In the genomic region with DNA sequence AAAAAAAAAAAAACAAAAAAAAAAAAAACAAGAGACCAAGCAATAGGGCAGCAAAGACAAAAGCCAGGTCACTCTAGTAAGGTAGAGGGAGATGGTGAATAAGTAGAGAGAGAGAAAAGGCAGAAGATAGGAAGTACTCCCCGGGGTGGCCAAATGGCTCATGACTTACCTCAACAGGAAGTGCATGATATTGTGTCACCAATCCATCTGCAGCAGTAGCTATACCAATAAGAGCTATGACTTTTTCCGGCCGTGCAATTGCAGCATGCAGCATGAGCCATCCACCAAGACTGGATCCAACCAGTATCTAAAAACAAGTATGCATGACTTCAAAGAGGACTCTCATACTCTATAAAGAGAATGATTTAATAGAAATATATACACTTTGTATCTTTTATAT, we compare ENCODE assay signal across 28 mouse cellular contexts. TPM values are rescaled to one million over a fixed set of nuclear protein-coding genes. Genes with fewer than 3 reads are reported as not detected.
DNase-seq lines count a peak whose midpoint lies in the region; ATAC-seq lines count a peak whose summit lies in the region.
"Had no signal": no experiment of that assay in that cellular context is flagged by ENCODE, and none has a peak within 500 bp of the region (broad histone marks: within the 10 kb centered on the region; RNA-seq: fewer than 3 reads in every experiment).

No protein-coding gene starts in this region.

- no peaks in the 10 kb centered on the region for H3K27me3 ChIP-seq in heart, embryonic 10.5 days (ENCODE audit: insufficient read depth, poor library complexity, severe bottlenecking)
- no peaks in the 10 kb centered on the region for H3K27me3 ChIP-seq in hindbrain, embryonic 12.5 days
- no peaks in the 10 kb centered on the region for H3K27me3 ChIP-seq in midbrain, embryonic 14.5 days (ENCODE audit: control insufficient read depth, insufficient read depth, low read length)
- H3K27me3 ChIP-seq: heart, embryonic 12.5 days; heart, embryonic 15.5 days had no signal

- H3K27ac ChIP-seq in heart, embryonic 10.5 days = no peak overlapping the region
- H3K27ac ChIP-seq in hindbrain, embryonic 12.5 days = no peak overlapping the region
- H3K27ac ChIP-seq in midbrain, embryonic 14.5 days (replicated peaks; ENCODE audit: low read depth, low read length) = no peak overlapping the region
- H3K27ac ChIP-seq: heart, embryonic 15.5 days; hindbrain, embryonic 10.5 days; hindbrain, embryonic 14.5 days; hindbrain, postnatal 0 days had no signal

- DNase-seq in heart, adult 11 months = peak; percentile 77
- DNase-seq in heart, embryonic 10.5 days (ENCODE audit: low spot score) = no peak
- DNase-seq in midbrain, embryonic 14.5 days = no peak
- DNase-seq: adrenal gland, adult 2 months; adrenal gland, postnatal 14 days; B cell, adult 2 months; cerebellum, adult 11-12 months; cerebellum, adult 8-10 months; cerebellum, postnatal 10 days; cerebellum, postnatal 36 days; gastrocnemius, postnatal 25 days; heart, postnatal 10 days; heart, postnatal 36 days had no signal

- peaks cover 11% of the 10 kb centered on the region for H3K4me1 ChIP-seq in heart, embryonic 10.5 days
- peaks cover 8% of the 10 kb centered on the region for H3K4me1 ChIP-seq in hindbrain, embryonic 12.5 days
- peaks cover 6% of the 10 kb centered on the region; the same call in 1 of the 2 replicates for H3K4me1 ChIP-seq in midbrain, embryonic 14.5 days (ENCODE audit: control insufficient read depth, insufficient read depth, low read length)
- H3K4me1 ChIP-seq: heart, embryonic 12.5 days had no signal

- peaks cover 51% of the 10 kb centered on the region for H3K36me3 ChIP-seq in heart, embryonic 10.5 days
- H3K36me3 ChIP-seq in hindbrain, embryonic 12.5 days = peaks cover 51% of the 10 kb centered on the region
- H3K36me3 ChIP-seq in midbrain, embryonic 14.5 days (ENCODE audit: control insufficient read depth, insufficient read depth, low read length) = peaks cover 46% of the 10 kb centered on the region

- H3K4me3 ChIP-seq in heart, embryonic 10.5 days = no peak overlapping the region
- no peak overlapping the region for H3K4me3 ChIP-seq in hindbrain, embryonic 12.5 days
- H3K4me3 ChIP-seq in midbrain, embryonic 14.5 days (replicated peaks; ENCODE audit: low read depth, low read length) = no peak overlapping the region
- H3K4me3 ChIP-seq: heart, embryonic 12.5 days; heart, embryonic 15.5 days; hindbrain, embryonic 10.5 days had no signal

- WGBS in heart, embryonic 10.5 days = 90% methylated on average over 3 of the region's 3 CpGs
- WGBS in hindbrain, embryonic 12.5 days = 90% methylated on average over 3 of the region's 3 CpGs
- 96% methylated on average over 3 of the region's 3 CpGs for WGBS in midbrain, embryonic 14.5 days

- no peak overlapping the region for H3K4me2 ChIP-seq in hindbrain, embryonic 12.5 days (replicated peaks)
- H3K4me2 ChIP-seq in midbrain, embryonic 14.5 days (ENCODE audit: low read length) = no peak overlapping the region
- H3K4me2 ChIP-seq: heart, embryonic 12.5 days; heart, embryonic 15.5 days; hindbrain, embryonic 14.5 days had no signal

- no peaks in the 10 kb centered on the region for H3K9me3 ChIP-seq in heart, embryonic 10.5 days
- no peaks in the 10 kb centered on the region for H3K9me3 ChIP-seq in hindbrain, embryonic 12.5 days (replicated peaks)
- H3K9me3 ChIP-seq in midbrain, embryonic 14.5 days (ENCODE audit: control insufficient read depth, low read length) = no peaks in the 10 kb centered on the region
- H3K9me3 ChIP-seq: heart, embryonic 12.5 days; heart, embryonic 15.5 days; hindbrain, embryonic 10.5 days had no signal

- no peak overlapping the region for H3K9ac ChIP-seq in hindbrain, embryonic 12.5 days
- H3K9ac ChIP-seq in midbrain, embryonic 14.5 days (replicated peaks; ENCODE audit: low read length) = no peak overlapping the region
- H3K9ac ChIP-seq: heart, embryonic 12.5 days; heart, embryonic 15.5 days; hindbrain, embryonic 14.5 days had no signal

- peak; percentile 89 for ATAC-seq in granulocyte monocyte progenitor cell, adult 5-6 weeks (replicated peaks; ENCODE audit: poor library complexity, severe bottlenecking)
- peak; percentile 92 for ATAC-seq in megakaryocyte progenitor cell, adult 5-6 weeks (replicated peaks; ENCODE audit: poor library complexity)
- ATAC-seq in hindbrain, embryonic 12.5 days (ENCODE audit: low FRiP score) = no peak
- no peak for ATAC-seq in erythroid progenitor cell, adult 5-6 weeks (replicated peaks; ENCODE audit: low FRiP score, poor library complexity, severe bottlenecking)
- ATAC-seq in midbrain, embryonic 14.5 days (ENCODE audit: low FRiP score, low TSS enrichment) = no peak
- ATAC-seq: forebrain, embryonic 14.5 days; hindbrain, postnatal 0 days; inflammation-experienced regulatory T-cells, adult 6 months had no signal

RNA-seq across cellular contexts. Expression of gene Abhd10, which starts 6.0 kb away (rescaled TPM):
- polyA plus RNA-seq in heart, embryonic 10.5 days (2016; fragmentation: Nextera tagmentation; extraction: Ambion mirVana) = 31.4 and 34.1 TPM in 2 replicates
- 22.2 and 29.3 TPM in 2 replicates for total RNA-seq in granulocyte monocyte progenitor cell, adult 5-6 weeks (2014; fragmentation: Nextera tagmentation)
- 13.3 and 19.6 TPM in 2 replicates for total RNA-seq in granulocyte monocyte progenitor cell, adult 5-6 weeks (2017)
- 22.5 and 25.0 TPM in 2 replicates for total RNA-seq in megakaryocyte progenitor cell, adult 5-6 weeks (2015)
- 18.2 and 27.4 TPM in 2 replicates for total RNA-seq in megakaryocyte progenitor cell, adult 5-6 weeks (2017)
- polyA plus RNA-seq in hindbrain, embryonic 12.5 days (2016; fragmentation: Nextera tagmentation; extraction: Ambion mirVana) = 41.8 and 42.8 TPM in 2 replicates
- total RNA-seq in erythroid progenitor cell, adult 5-6 weeks (2015; ENCODE audit: low replicate concordance) = 9.0 and 21.4 TPM in 2 replicates
- 18.5 and 20.4 TPM in 2 replicates for total RNA-seq in erythroid progenitor cell, adult 5-6 weeks (2017; ENCODE audit: low replicate concordance)
- 43.8 and 44.6 TPM in 2 replicates for polyA plus RNA-seq in midbrain, embryonic 14.5 days (2014; fragmentation: Nextera tagmentation; extraction: Ambion mirVana)

RNA-seq across cellular contexts. Expression of gene Tagln3, which starts 12.3 kb away (rescaled TPM):
- polyA plus RNA-seq in heart, embryonic 10.5 days (2016; fragmentation: Nextera tagmentation; extraction: Ambion mirVana) = 23.3 and 24.1 TPM in 2 replicates
- total RNA-seq in granulocyte monocyte progenitor cell, adult 5-6 weeks (2014; fragmentation: Nextera tagmentation) = not detected in 2 replicates
- total RNA-seq in granulocyte monocyte progenitor cell, adult 5-6 weeks (2017) = not detected in 2 replicates
- total RNA-seq in megakaryocyte progenitor cell, adult 5-6 weeks (2015) = not detected in 2 replicates
- not detected in 2 replicates for total RNA-seq in megakaryocyte progenitor cell, adult 5-6 weeks (2017)
- 410 and 414 TPM in 2 replicates for polyA plus RNA-seq in hindbrain, embryonic 12.5 days (2016; fragmentation: Nextera tagmentation; extraction: Ambion mirVana)
- 1.4 and 2.5 TPM in 2 replicates for total RNA-seq in erythroid progenitor cell, adult 5-6 weeks (2015; ENCODE audit: low replicate concordance)
- 0.30 TPM in 1 of 2 replicates, not detected in the other for total RNA-seq in erythroid progenitor cell, adult 5-6 weeks (2017; ENCODE audit: low replicate concordance)
- 444 and 478 TPM in 2 replicates for polyA plus RNA-seq in midbrain, embryonic 14.5 days (2014; fragmentation: Nextera tagmentation; extraction: Ambion mirVana)
- total RNA-seq: MEL had no signal

RNA-seq across cellular contexts. Expression of gene Tmprss7, which starts 43.3 kb away (rescaled TPM):
- 0.12 TPM in 1 of 2 replicates, not detected in the other for polyA plus RNA-seq in heart, embryonic 10.5 days (2016; fragmentation: Nextera tagmentation; extraction: Ambion mirVana)
- total RNA-seq in granulocyte monocyte progenitor cell, adult 5-6 weeks (2014; fragmentation: Nextera tagmentation) = 1.1 TPM in 1 of 2 replicates, not detected in the other
- 0.21 and 0.30 TPM in 2 replicates for total RNA-seq in granulocyte monocyte progenitor cell, adult 5-6 weeks (2017)
- 0.46 and 0.74 TPM in 2 replicates for total RNA-seq in megakaryocyte progenitor cell, adult 5-6 weeks (2015)
- total RNA-seq in megakaryocyte progenitor cell, adult 5-6 weeks (2017) = 0.12 and 0.81 TPM in 2 replicates
- 0.23 and 0.31 TPM in 2 replicates for polyA plus RNA-seq in hindbrain, embryonic 12.5 days (2016; fragmentation: Nextera tagmentation; extraction: Ambion mirVana)
- not detected in 2 replicates for total RNA-seq in erythroid progenitor cell, adult 5-6 weeks (2015; ENCODE audit: low replicate concordance)
- not detected in 2 replicates for total RNA-seq in erythroid progenitor cell, adult 5-6 weeks (2017; ENCODE audit: low replicate concordance)
- 0.29 and 0.32 TPM in 2 replicates for polyA plus RNA-seq in midbrain, embryonic 14.5 days (2014; fragmentation: Nextera tagmentation; extraction: Ambion mirVana)
- total RNA-seq: gastrocnemius, adult 8-10 months; gastrocnemius, postnatal 25 days; heart, adult 8-10 months; heart, postnatal 10 days; heart, postnatal 36 days had no signal
- polyA plus RNA-seq: embryonic facial prominence, embryonic 14.5 days; heart, embryonic 12.5 days; heart, embryonic 15.5 days; inflammation-experienced regulatory T-cells, adult 6 months had no signal

Comparison
In these comparisons a context has a peak if more than half of its experiments do, and no peak if none do; other contexts are left out.
1. ATAC-seq: peak in granulocyte monocyte progenitor cell, adult 5-6 weeks (single experiment) and megakaryocyte progenitor cell, adult 5-6 weeks (single experiment); none in hindbrain, embryonic 12.5 days (single experiment), erythroid progenitor cell, adult 5-6 weeks (single experiment) and midbrain, embryonic 14.5 days (single experiment).